Mouse (Mus musculus) kidney, adult 8-10 months (tissue): ENCODE measurements around the gene Uxs1.

Experiments
- DNase-seq, 2 experiments: peaks; one replicate each; pipeline ENCODE4 v3.0.0; 2022

The Uxs1 gene

GRCm38 (mm10) chr1:43717967-43718366, 109.6 kb downstream of the Uxs1 start:
- no peak for DNase-seq

- DNase-seq = peak in 1 of 2 experiments; percentile 11
Measured at GRCm38 (mm10) chr1:43714841-43715240, 112.8 kb downstream of the Uxs1 start.

- DNase-seq = peak; percentile 20 to 23
Measured at GRCm38 (mm10) chr1:43698577-43699000, 129.0 kb downstream of the Uxs1 start.
